Mouse (Mus musculus): ENCODE data around the gene Fundc1. TPM values are rescaled to one million over a fixed set of nuclear protein-coding genes. Genes with fewer than 3 reads are reported as not detected.
"Not testable (repeated sequence)": the region's sequence is repeated elsewhere in the genome, so short reads cannot be mapped to it uniquely, and the experiment has no call there.

Fundc1 gene
- total RNA-seq (2017), result 28.7 to 39.1 TPM (median 37.4 TPM) in 3 replicates

- peak; percentile 100 for ATAC-seq (replicated peaks; ENCODE audit: insufficient number of reproducible peaks, low FRiP score, low TSS enrichment, poor library complexity, severe bottlenecking)
These were observed at the start of gene Fundc1 for GRCm38 (mm10) chrX:17571621-17572459. Gene Fundc1, minus strand, starts transcription at chrX:17572325.

- ATAC-seq (replicated peaks; ENCODE audit: insufficient number of reproducible peaks, low FRiP score, low TSS enrichment, poor library complexity, severe bottlenecking), result no peak
These were observed 39.1 kb upstream of the Fundc1 start for GRCm38 (mm10) chrX:17611253-17611652.

DNA sequence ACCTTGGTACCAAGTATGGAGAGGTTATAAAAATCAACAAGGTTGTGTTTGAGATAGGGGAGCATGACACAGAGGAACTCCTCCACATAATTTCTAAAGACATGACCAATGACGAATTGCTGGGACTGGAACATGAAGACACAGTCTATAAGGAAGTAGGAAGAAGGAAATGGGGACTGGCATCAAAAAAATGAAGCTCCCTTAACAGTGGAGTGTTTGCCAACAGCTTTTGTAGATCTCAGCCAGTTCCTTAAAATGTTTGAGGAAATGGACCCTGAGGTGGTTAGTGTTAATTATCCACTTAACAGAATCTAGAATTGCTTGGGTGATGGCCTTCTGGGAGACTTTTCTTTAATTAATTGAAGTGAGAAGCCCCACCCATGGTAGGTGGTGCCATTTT lies 36.6 kb upstream of the Fundc1 start:
- peak; percentile 76; the same call in 1 of the 2 replicates for ATAC-seq (replicated peaks; ENCODE audit: insufficient number of reproducible peaks, low FRiP score, low TSS enrichment, poor library complexity, severe bottlenecking)

DNA sequence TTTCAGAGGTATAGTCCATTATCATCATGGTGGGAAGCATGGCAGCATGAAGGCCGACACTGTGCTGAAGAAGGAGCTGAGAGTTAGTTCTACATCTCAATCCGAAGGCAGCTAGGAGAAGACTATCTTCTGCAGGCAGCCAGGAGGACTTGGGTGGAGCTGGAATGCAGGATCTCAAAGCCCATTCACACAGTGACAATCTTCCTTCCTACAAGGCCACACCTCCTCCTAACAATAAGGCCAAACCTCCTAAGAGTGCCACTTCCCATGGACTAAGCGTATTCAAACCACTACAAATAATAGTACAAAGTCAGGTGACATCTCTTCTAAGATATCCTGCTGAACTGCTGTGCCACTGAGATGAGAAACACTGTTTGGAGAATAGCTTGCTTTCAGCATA lies 35.5 kb upstream of the Fundc1 start:
- ATAC-seq (replicated peaks; ENCODE audit: insufficient number of reproducible peaks, low FRiP score, low TSS enrichment, poor library complexity, severe bottlenecking), result no peak

DNA sequence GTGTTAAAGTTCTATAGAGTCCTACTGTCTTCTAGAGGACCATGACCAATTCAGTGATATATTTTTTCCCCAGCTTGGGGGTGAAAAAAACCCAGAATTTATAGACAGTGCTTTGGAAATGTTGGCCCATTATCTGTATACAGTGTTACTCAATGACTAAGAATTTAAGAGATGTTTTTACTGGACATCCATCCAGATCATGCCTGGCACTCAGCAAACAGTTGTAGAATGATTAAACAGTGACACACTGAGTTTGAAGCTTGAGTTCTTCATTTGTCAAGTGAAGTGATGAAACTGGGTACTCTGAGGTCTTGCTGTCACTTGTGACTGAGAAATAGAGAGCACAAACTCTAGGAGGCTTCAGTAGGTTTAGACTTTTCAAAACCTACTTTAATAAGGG lies 21.2 kb upstream of the Fundc1 start:
- ATAC-seq (replicated peaks; ENCODE audit: insufficient number of reproducible peaks, low FRiP score, low TSS enrichment, poor library complexity, severe bottlenecking), result no peak

DNA sequence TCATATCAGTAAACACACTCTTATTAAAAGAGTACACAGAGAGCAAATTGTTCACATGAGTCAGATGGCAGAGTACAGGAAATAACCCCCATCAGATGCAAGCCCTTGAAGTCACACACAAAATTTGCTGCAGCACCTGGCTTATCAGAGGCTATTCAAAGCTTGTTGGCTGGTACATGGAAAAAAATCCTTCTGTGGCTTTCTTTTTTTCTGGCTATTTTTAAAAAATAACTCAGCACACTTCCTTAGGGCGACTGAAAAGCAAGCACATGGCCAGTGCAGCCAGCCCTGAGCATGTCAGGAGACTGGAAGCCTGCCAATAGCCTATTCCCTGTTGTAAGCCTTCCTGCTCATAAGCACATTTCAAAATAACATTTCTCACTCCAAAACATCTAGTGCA lies 18.6 kb upstream of the Fundc1 start:
- ATAC-seq (replicated peaks; ENCODE audit: insufficient number of reproducible peaks, low FRiP score, low TSS enrichment, poor library complexity, severe bottlenecking), result no peak

DNA sequence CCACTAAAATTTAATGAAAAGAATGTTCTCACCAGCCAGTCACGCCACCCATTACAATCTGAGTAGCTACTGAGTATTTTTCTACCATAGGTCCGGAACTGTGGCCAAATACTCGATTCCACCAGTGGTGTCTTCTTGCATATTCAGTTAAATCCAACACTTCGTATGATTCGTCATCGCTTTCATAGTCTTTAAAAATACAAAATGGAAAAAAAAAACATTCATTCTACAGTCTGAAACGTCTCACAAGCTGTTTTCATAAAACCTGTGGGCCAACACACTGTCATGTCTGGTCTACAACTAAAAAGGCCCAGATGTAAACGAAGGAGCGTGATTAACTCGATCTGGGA lies 879 bp downstream of the Fundc1 start:
- no peak for ATAC-seq (replicated peaks; ENCODE audit: insufficient number of reproducible peaks, low FRiP score, low TSS enrichment, poor library complexity, severe bottlenecking)

GRCm38 (mm10) chrX:17568670-17569069 lies 3.5 kb downstream of the Fundc1 start:
- no peak for ATAC-seq (replicated peaks; ENCODE audit: insufficient number of reproducible peaks, low FRiP score, low TSS enrichment, poor library complexity, severe bottlenecking)

DNA sequence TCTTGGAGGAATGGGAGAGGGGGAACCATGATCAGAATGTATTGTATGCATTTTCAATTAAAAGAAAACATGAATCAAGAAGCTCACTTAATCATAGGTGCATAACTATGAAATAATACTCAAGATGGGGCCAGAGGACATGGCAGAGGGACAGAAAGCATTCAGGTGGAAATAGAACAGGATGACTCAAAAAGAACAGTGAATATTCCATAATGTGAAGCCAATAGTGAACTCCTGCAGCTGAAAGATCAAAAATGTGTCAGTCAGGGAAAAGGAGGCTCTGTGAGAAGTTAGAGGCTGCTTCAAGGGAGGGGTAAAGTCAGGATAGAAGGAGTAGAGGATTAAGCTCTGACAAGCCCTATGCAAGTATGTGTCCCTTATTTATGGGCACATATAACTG lies 6.4 kb downstream of the Fundc1 start:
- no peak for ATAC-seq (replicated peaks; ENCODE audit: insufficient number of reproducible peaks, low FRiP score, low TSS enrichment, poor library complexity, severe bottlenecking)

GRCm38 (mm10) chrX:17564732-17565131 lies 7.4 kb downstream of the Fundc1 start:
- no peak for ATAC-seq (replicated peaks; ENCODE audit: insufficient number of reproducible peaks, low FRiP score, low TSS enrichment, poor library complexity, severe bottlenecking)

DNA sequence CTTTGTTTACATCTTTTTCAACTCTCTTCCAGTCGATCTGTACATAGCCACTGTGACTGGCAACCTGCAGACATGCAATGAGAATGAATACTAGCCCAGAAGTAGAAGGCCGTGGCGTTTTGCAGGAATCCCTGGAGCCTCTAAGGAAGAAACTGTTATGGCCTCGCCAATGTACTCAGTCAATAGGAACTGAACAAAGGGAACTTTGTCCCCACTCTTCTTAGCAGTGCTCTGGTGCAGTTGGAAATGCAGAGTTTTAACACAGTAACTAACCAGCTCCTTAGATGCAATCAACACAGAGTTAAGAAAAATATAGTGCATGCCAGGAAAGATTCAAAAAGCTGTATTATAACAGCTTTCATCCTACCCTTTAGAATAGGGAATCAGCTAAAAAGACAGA lies 13.4 kb downstream of the Fundc1 start:
- ATAC-seq (replicated peaks; ENCODE audit: insufficient number of reproducible peaks, low FRiP score, low TSS enrichment, poor library complexity, severe bottlenecking), result no peak

- ATAC-seq (replicated peaks; ENCODE audit: insufficient number of reproducible peaks, low FRiP score, low TSS enrichment, poor library complexity, severe bottlenecking), result no peak
These were observed 17.6 kb downstream of the Fundc1 start for GRCm38 (mm10) chrX:17554488-17554887.

GRCm38 (mm10) chrX:17551586-17551985 lies 20.5 kb downstream of the Fundc1 start:
- ATAC-seq (replicated peaks; ENCODE audit: insufficient number of reproducible peaks, low FRiP score, low TSS enrichment, poor library complexity, severe bottlenecking), result not testable (repeated sequence)

DNA sequence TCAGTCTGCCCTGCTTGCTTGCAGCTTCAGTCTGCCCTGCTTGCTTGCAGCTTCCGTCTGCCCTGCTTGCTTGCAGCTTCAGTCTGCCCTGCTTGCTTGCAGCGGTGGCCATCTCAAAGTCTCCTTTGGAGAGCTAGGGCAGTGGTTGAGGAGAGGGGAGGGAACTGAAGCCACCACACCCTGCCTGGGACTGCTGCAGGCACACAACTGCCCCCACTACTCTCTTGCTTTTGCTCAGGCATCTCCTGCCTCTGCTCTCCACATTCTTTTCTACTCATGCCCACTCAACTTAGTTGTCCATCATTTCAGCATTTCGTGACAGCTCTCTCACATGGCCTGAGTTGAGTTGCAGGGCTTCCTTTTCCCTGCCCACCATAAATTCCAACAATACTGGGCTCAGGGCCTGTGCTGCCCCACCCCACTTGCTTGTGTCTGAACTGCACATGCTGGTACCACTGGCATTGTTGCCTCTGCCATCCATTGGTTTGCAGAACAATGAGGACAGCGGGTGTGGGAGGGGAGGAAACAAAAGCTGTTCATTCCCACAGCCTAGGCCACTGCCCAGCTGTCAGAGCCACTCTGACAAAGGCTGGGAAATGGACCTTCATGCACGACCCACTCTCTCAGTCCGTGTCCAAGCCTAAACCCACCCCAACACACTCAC lies 24.9 kb downstream of the Fundc1 start:
- no peak for ATAC-seq (replicated peaks; ENCODE audit: insufficient number of reproducible peaks, low FRiP score, low TSS enrichment, poor library complexity, severe bottlenecking)

- ATAC-seq (replicated peaks; ENCODE audit: insufficient number of reproducible peaks, low FRiP score, low TSS enrichment, poor library complexity, severe bottlenecking), result no peak
These were observed 27.1 kb downstream of the Fundc1 start for GRCm38 (mm10) chrX:17544860-17545492.

DNA sequence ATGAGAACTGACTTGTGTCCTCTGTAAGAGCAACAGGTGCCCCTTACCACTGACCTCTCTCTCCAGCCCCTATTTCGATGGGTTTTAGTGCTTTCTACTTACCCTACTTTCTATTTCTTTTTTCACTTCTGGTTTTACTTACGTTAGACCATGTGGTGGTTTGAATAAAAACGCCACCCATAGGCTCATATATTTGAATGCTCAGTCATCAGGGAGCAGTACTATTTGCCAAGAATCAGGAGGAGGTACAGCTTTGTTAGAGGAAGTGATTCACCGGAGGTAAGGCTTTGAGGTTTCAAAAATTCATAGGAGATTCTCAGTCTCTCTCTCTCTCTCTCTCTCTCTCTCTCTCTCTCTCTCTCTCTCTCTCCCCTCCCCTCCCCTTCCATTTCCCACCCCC lies 34.4 kb downstream of the Fundc1 start:
- ATAC-seq (replicated peaks; ENCODE audit: insufficient number of reproducible peaks, low FRiP score, low TSS enrichment, poor library complexity, severe bottlenecking), result 0 out of 2 replicates have a peak, but pooled peaks have one; percentile 31

DNA sequence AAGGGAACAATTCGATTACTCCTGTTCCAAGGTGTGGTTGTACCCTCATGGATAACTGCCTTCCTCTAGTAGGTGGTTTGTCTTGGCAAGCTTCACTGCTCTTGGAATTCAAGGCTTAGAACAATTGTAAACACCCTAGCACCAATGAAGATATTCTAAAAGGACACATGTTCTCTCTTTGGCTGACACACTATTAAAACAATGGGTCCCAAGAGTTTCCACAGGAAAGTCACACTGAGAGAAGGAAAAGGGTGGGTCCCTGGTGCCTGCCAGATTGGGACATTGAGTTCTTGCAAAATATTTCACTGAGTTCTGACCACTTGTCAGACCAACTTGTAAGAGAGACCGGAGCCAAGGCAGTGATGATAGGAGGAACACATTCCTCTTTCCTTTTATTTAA lies 45.1 kb downstream of the Fundc1 start:
- ATAC-seq (replicated peaks; ENCODE audit: insufficient number of reproducible peaks, low FRiP score, low TSS enrichment, poor library complexity, severe bottlenecking), result no peak

DNA sequence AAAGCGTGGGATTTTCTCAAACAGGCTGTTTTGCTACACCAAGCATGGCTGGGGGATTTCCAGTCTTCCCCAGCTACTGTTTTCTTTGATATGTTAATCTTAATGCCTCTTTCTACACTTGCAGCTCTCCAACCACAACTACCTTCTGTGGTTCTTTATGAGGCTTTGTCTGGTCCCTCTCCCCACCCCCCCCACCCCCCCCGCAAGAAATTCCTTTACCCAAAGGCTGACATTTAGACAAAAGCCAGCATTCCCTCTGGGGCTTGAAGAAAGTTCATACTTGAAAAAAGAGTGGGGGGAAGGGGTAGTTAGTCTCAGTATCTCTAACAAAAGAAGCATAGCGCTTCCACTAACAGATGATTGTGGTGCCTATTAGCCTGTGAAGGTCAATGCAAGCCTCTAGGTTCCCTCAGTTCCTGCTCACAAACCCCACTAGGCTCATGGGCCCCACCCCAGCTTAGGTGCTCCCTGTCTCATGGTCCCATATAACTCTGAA lies 50.9 kb downstream of the Fundc1 start:
- ATAC-seq (replicated peaks; ENCODE audit: insufficient number of reproducible peaks, low FRiP score, low TSS enrichment, poor library complexity, severe bottlenecking), result no peak

GRCm38 (mm10) chrX:17520086-17520485 lies 52.0 kb downstream of the Fundc1 start:
- no peak for ATAC-seq (replicated peaks; ENCODE audit: insufficient number of reproducible peaks, low FRiP score, low TSS enrichment, poor library complexity, severe bottlenecking)

DNA sequence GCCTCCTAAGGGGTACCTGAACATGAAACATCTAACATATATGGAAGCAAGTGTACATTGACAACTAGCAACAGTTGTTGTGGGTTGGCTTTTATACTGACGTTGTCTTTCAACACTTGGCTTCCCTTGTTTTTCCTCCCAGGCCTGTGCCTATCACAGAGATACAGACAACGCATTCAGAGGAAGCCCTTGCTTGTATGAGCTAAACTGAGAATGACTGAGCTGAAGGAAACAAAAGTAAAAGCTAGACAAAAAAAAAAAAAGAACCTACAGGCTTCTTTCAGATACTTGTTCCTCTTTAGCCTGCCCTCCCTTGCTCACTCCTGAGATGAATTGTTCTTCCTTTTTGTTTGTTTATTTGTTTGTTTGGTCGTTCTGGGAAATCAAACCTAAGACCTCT lies 58.1 kb downstream of the Fundc1 start:
- ATAC-seq (replicated peaks; ENCODE audit: insufficient number of reproducible peaks, low FRiP score, low TSS enrichment, poor library complexity, severe bottlenecking), result no peak
